Mouse (Mus musculus) CD8-positive naive resting alpha-beta T cell, adult 57 days (primary cell): ENCODE measurements around the gene Vmn1r71. TPM values are rescaled to one million over a fixed set of nuclear protein-coding genes. Genes with fewer than 3 reads are reported as not detected.

Experiments
- total RNA-seq: library from RNA; stranded (reverse); gene quantifications from one replicate; pipeline ENCODE4 v1.2.4, GENCODE M21; 2023

Vmn1r71 gene
- total RNA-seq = not detected

DNA sequence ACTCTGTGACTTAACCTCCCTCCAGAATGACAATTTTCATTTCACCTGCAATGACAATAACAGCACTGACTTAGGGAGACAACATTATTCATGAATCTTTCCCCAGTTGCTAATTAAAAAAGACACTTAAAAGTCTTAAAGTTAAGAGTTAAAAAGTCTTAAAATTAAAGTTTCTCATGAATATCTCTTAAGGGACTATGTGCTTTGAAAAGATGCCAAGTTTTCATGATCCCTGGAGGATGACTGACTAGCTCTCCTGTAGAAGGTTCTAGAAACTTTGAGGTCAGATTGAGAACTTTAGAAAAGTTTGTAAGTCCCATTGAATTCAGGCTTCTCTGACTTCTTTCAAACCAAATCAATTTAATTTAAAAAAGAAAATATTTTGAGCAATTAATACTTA, at the start of gene Vmn1r71:
Gene Vmn1r71, minus strand, starts transcription at position 101 of the 400 bp plus-strand sequence.

Other genes with a start within 250 kb of the Vmn1r71 start
- not detected for gene Vmn1r68, start 195.9 kb downstream of the Vmn1r71 start, total RNA-seq
- gene Vmn1r69, start 140.7 kb downstream of the Vmn1r71 start, total RNA-seq = not detected
- gene Vmn1r70, start 122.8 kb downstream of the Vmn1r71 start, total RNA-seq = not detected
- not detected for gene Nlrp4b, start 66.6 kb downstream of the Vmn1r71 start, total RNA-seq
- gene Zscan4b, start 150.7 kb upstream of the Vmn1r71 start, total RNA-seq = not detected